Mouse (Mus musculus) myocyte (in vitro differentiated cells): ENCODE results near the gene Gm36245. TPM values are rescaled to one million over a fixed set of nuclear protein-coding genes. Genes with fewer than 3 reads are reported as not detected.
"Not testable (repeated sequence)": the region's sequence is repeated elsewhere in the genome, so short reads cannot be mapped to it uniquely, and the experiment has no call there.

Experiments
- H3K27me3 ChIP-seq: one replicate; pipeline ENCODE4 v1.6.1; 2011; ENCODE audit not compliant: control insufficient read depth, insufficient read depth, insufficient read length
- H3K36me3 ChIP-seq: one replicate; pipeline ENCODE4 v1.6.1; 2011; ENCODE audit not compliant: control insufficient read depth, insufficient read depth
- H3K4me2 ChIP-seq: one replicate; pipeline ENCODE4 v1.6.1; 2011; ENCODE audit warnings: low read depth, control low read depth
- H3K4me3 ChIP-seq: one replicate; pipeline ENCODE4 v1.5.1; 2011; ENCODE audit warnings: mild to moderate bottlenecking, control low read depth, moderate library complexity
- H3K79me2 ChIP-seq: one replicate; pipeline ENCODE4 v1.6.1; 2011; ENCODE audit not compliant: control insufficient read depth, insufficient read depth
- H3ac ChIP-seq: one replicate; pipeline ENCODE4 v1.6.1; 2011; ENCODE audit not compliant: control insufficient read depth, insufficient read length
- polyA plus RNA-seq: library from polyadenylated mRNA; unstranded; fragments of >200 nt; fragmentation: generic; extraction: Trizol; gene quantifications from one replicate; pipeline ENCODE4 v1.2.1, GENCODE M21; 2012; ENCODE audit warnings: missing spikeins

Gm36245 gene
- polyA plus RNA-seq, 1 experiment = not detected

- H3ac ChIP-seq, H3K4me2 ChIP-seq, H3K79me2 ChIP-seq, H3K4me3 ChIP-seq, H3K36me3 ChIP-seq: not testable (repeated sequence)
- H3K27me3 ChIP-seq = peaks cover 21% of the 10 kb centered on the region
Observed at GRCm38 (mm10) chr15:77651143-77651542, 52.1 kb downstream of the Gm36245 start.

Other genes with a start within 250 kb of the Gm36245 start
- 0.18 TPM for gene Apol7a, start 200.1 kb upstream of the Gm36245 start, polyA plus RNA-seq
- 16.3 TPM for gene Apol9a, start 188.1 kb upstream of the Gm36245 start, polyA plus RNA-seq
- not detected for gene Apol7b, start 151.8 kb upstream of the Gm36245 start, polyA plus RNA-seq
- gene Apol10a, start 122.2 kb upstream of the Gm36245 start, polyA plus RNA-seq = not detected
- 0.07 TPM for gene Apol11a, start 91.0 kb upstream of the Gm36245 start, polyA plus RNA-seq
- gene Apol7c, start 65.9 kb upstream of the Gm36245 start, polyA plus RNA-seq = not detected
- not detected for gene 1700025B11Rik, start 37.4 kb upstream of the Gm36245 start, polyA plus RNA-seq
- 1.6 TPM for gene Apol10b, start 3.1 kb upstream of the Gm36245 start, polyA plus RNA-seq
- gene Apol11b, start 44.0 kb downstream of the Gm36245 start, polyA plus RNA-seq = 0.02 TPM
- not detected for gene Apol7e, start 99.6 kb downstream of the Gm36245 start, polyA plus RNA-seq
- gene Apol9b, start 129.8 kb downstream of the Gm36245 start, polyA plus RNA-seq = 63.1 TPM
- 0.38 TPM for gene Apol8, start 157.7 kb downstream of the Gm36245 start, polyA plus RNA-seq
- 466 TPM for gene Myh9, start 242.9 kb downstream of the Gm36245 start, polyA plus RNA-seq